Mouse (Mus musculus) forebrain, embryonic 14.5 days (tissue): Measurements from ENCODE around the gene Mpped2. TPM values are rescaled to one million over a fixed set of nuclear protein-coding genes. Genes with fewer than 3 reads are reported as not detected.

Experiments used
- ATAC-seq: fragments of 200-750 bp; cut with Nextera tagmentation; 2 replicates; pipeline ENCODE4 v1.8.0; 2017; ENCODE audit warnings: mild to moderate bottlenecking, moderate library complexity
- DNase-seq: peaks from one replicate; pipeline ENCODE4 v3.0.0-alpha.2; 2015; ENCODE audit warnings: low spot score
- H3K27ac ChIP-seq: fragments of 300-500 bp; sonication (generic); 2 replicates; pipeline ENCODE4 v1.5.1; 2014; ENCODE audit warnings: low read depth, mild to moderate bottlenecking, control low read depth, low read length, moderate library complexity
- H3K27me3 ChIP-seq: fragments of 300-500 bp; sonication (generic); replicated peaks from 2 replicates; pipeline ENCODE4 v1.6.1; 2014; ENCODE audit warnings: low read length, control low read depth, mixed read lengths; ENCODE audit not compliant: control insufficient read depth, insufficient read depth
- H3K36me3 ChIP-seq: fragments of 300-500 bp; sonication (generic); 2 replicates; pipeline ENCODE4 v1.6.1; 2014; ENCODE audit warnings: low read length, control low read depth; ENCODE audit not compliant: control insufficient read depth, insufficient read depth
- H3K4me1 ChIP-seq: fragments of 300-500 bp; sonication (generic); 2 replicates; pipeline ENCODE4 v1.6.1; 2014; ENCODE audit warnings: antibody characterized with exemption, low read length, control low read depth; ENCODE audit not compliant: control insufficient read depth, insufficient read depth
- H3K4me2 ChIP-seq: fragments of 300-500 bp; sonication (generic); 2 replicates; pipeline ENCODE4 v1.6.1; 2014; ENCODE audit warnings: mild to moderate bottlenecking, control low read depth, low read length
- H3K4me3 ChIP-seq: fragments of 300-500 bp; sonication (generic); 2 replicates; pipeline ENCODE4 v1.5.1; 2014; ENCODE audit warnings: low read depth, low read length, control low read depth
- H3K9ac ChIP-seq: fragments of 300-500 bp; sonication (generic); 2 replicates; pipeline ENCODE4 v1.6.1; 2014; ENCODE audit warnings: mild to moderate bottlenecking, low read length, control low read depth, moderate library complexity
- H3K9me3 ChIP-seq: fragments of 300-500 bp; sonication (generic); replicated peaks from 2 replicates; pipeline ENCODE4 v1.6.1; 2016; ENCODE audit warnings: low read length, control low read depth, mixed read lengths; ENCODE audit not compliant: control insufficient read depth
- WGBS: fragments of 180-500 bp; shearing (Covaris S2); extraction: QIAGEN DNeasy Blood & Tissue Kit; methylation state at CpG from one replicate; pipeline ENCODE4 v1.1.7; 2014; 5-methylcytosine and 5-hydroxymethylcytosine counted together
- polyA plus RNA-seq: library from polyadenylated mRNA; unstranded; fragments of >200 nt; fragmentation: Nextera tagmentation; extraction: Ambion mirVana; gene quantifications from 2 replicates; pipeline ENCODE4 v1.2.1, GENCODE M21; 2014

The Mpped2 gene
- polyA plus RNA-seq, 1 experiment from 2014 or later = 164 TPM

- H3K4me1 ChIP-seq = peaks cover 11% of the 10 kb centered on the region; the same call in 1 of the 2 replicates
- ATAC-seq (no peak), DNase-seq (peak; percentile 32)
- 59% methylated on average over 6 of the region's 6 CpGs for WGBS
- H3K4me3 ChIP-seq = no peak overlapping the region
- no peak overlapping the region for H3K27ac ChIP-seq
- H3K36me3 ChIP-seq = peaks cover 14% of the 10 kb centered on the region; the same call in 1 of the 2 replicates
- no peak overlapping the region for H3K4me2 ChIP-seq
- H3K9ac ChIP-seq = no peak overlapping the region
- no peaks in the 10 kb centered on the region for H3K9me3 ChIP-seq
- H3K27me3 ChIP-seq = no peaks in the 10 kb centered on the region
Measured at GRCm38 (mm10) chr2:106746211-106746610, 53.1 kb downstream of the Mpped2 start.

GRCm38 (mm10) chr2:106746905-106747304 is 53.8 kb downstream of the Mpped2 start:
- Histone ChIP-seq H3K9me3 (no peaks in the 10 kb centered on the region), H3K9ac (no peak overlapping the region), H3K4me1 (peaks cover 11% of the 10 kb centered on the region; the same call in 1 of the 2 replicates), H3K36me3 (peaks cover 14% of the 10 kb centered on the region; the same call in 1 of the 2 replicates), H3K27me3 (no peaks in the 10 kb centered on the region), H3K4me3 (no peak overlapping the region), H3K4me2 (no peak overlapping the region), H3K27ac (no peak overlapping the region)
- DNase-seq (no peak), ATAC-seq (no peak)
- 66% methylated on average over 4 of the region's 4 CpGs for WGBS

- no peak overlapping the region for H3K4me2 ChIP-seq
- no peaks in the 10 kb centered on the region for H3K9me3 ChIP-seq
- no peak overlapping the region for H3K4me3 ChIP-seq
- H3K27ac ChIP-seq = no peak overlapping the region
- peaks cover 11% of the 10 kb centered on the region; the same call in 1 of the 2 replicates for H3K4me1 ChIP-seq
- no peak for ATAC-seq
- no peak for DNase-seq
- no peaks in the 10 kb centered on the region for H3K27me3 ChIP-seq
- peaks cover 14% of the 10 kb centered on the region; the same call in 1 of the 2 replicates for H3K36me3 ChIP-seq
- 86% methylated on average over 4 of the region's 4 CpGs for WGBS
- H3K9ac ChIP-seq = no peak overlapping the region
Measured at GRCm38 (mm10) chr2:106747342-106747741, 54.3 kb downstream of the Mpped2 start.

- ATAC-seq = no peak
Measured at GRCm38 (mm10) chr2:106750878-106751277, 57.8 kb downstream of the Mpped2 start.

GRCm38 (mm10) chr2:106753703-106754102 is 60.6 kb downstream of the Mpped2 start:
- H3K27ac ChIP-seq = no peak overlapping the region
- H3K36me3 ChIP-seq = peaks cover 15% of the 10 kb centered on the region; the same call in 1 of the 2 replicates
- no peak for ATAC-seq
- H3K4me3 ChIP-seq = no peak overlapping the region
- WGBS = 80% methylated on average over 5 of the region's 5 CpGs
- H3K27me3 ChIP-seq = no peaks in the 10 kb centered on the region
- H3K9me3 ChIP-seq = no peaks in the 10 kb centered on the region
- H3K4me2 ChIP-seq = no peak overlapping the region
- 0 out of 2 replicates have a peak, but pooled peaks cover 3% of the 10 kb centered on the region for H3K4me1 ChIP-seq
- DNase-seq = no peak
- no peak overlapping the region for H3K9ac ChIP-seq

More at GRCm38 (mm10) chr2:106750878-106751277, 57.8 kb downstream of the Mpped2 start:
- Histone ChIP-seq H3K4me3 (no peak overlapping the region), H3K27ac (no peak overlapping the region), H3K9me3 (no peaks in the 10 kb centered on the region), H3K9ac (no peak overlapping the region), H3K27me3 (no peaks in the 10 kb centered on the region), H3K4me1 (no peaks in the 10 kb centered on the region; the same call in 1 of the 2 replicates), H3K4me2 (no peak overlapping the region), H3K36me3 (peaks cover 18% of the 10 kb centered on the region; the same call in 1 of the 2 replicates)
- WGBS = 45% methylated on average over 3 of the region's 3 CpGs
- DNase-seq = no peak

GRCm38 (mm10) chr2:106754696-106755095 is 61.6 kb downstream of the Mpped2 start:
- 0 out of 2 replicates have a peak, but pooled peaks cover 3% of the 10 kb centered on the region for H3K4me1 ChIP-seq

GRCm38 (mm10) chr2:106756354-106757103 is 63.5 kb downstream of the Mpped2 start:
- WGBS = 35% methylated on average over 13 of the region's 13 CpGs
- H3K27ac ChIP-seq = no peak overlapping the region
- H3K4me1 ChIP-seq = 0 out of 2 replicates have a peak, but pooled peaks cover 3% of the 10 kb centered on the region
- DNase-seq = no peak
- ATAC-seq = no peak
- peaks cover 11% of the 10 kb centered on the region; the same call in 1 of the 2 replicates for H3K36me3 ChIP-seq
- H3K9me3 ChIP-seq = no peaks in the 10 kb centered on the region
- H3K4me2 ChIP-seq = no peak overlapping the region
- no peak overlapping the region for H3K4me3 ChIP-seq
- no peaks in the 10 kb centered on the region for H3K27me3 ChIP-seq
- no peak overlapping the region for H3K9ac ChIP-seq

More at GRCm38 (mm10) chr2:106754696-106755095, 61.6 kb downstream of the Mpped2 start:
- no peak overlapping the region for H3K4me3 ChIP-seq
- 49% methylated on average over 5 of the region's 5 CpGs for WGBS
- H3K27me3 ChIP-seq = no peaks in the 10 kb centered on the region
- H3K27ac ChIP-seq = no peak overlapping the region
- no peak overlapping the region for H3K9ac ChIP-seq
- ATAC-seq (no peak), DNase-seq (no peak)
- H3K4me2 ChIP-seq = no peak overlapping the region
- no peaks in the 10 kb centered on the region for H3K9me3 ChIP-seq
- peaks cover 15% of the 10 kb centered on the region; the same call in 1 of the 2 replicates for H3K36me3 ChIP-seq

- DNase-seq (no peak), ATAC-seq (no peak)
- H3K27me3 ChIP-seq = no peaks in the 10 kb centered on the region
- no peak overlapping the region for H3K4me2 ChIP-seq
- H3K9me3 ChIP-seq = no peaks in the 10 kb centered on the region
- H3K36me3 ChIP-seq = 0 out of 2 replicates have a peak, but pooled peaks cover 3% of the 10 kb centered on the region
- 92% methylated on average over 8 of the region's 8 CpGs for WGBS
- no peak overlapping the region for H3K27ac ChIP-seq
- no peak overlapping the region for H3K4me3 ChIP-seq
- no peak overlapping the region for H3K9ac ChIP-seq
- no peaks in the 10 kb centered on the region for H3K4me1 ChIP-seq
Measured at GRCm38 (mm10) chr2:106762920-106763319, 69.9 kb downstream of the Mpped2 start.

GRCm38 (mm10) chr2:106769236-106769635 is 76.2 kb downstream of the Mpped2 start:
- Histone ChIP-seq H3K4me3 (no peak overlapping the region), H3K9me3 (no peaks in the 10 kb centered on the region), H3K27me3 (no peaks in the 10 kb centered on the region), H3K36me3 (peaks cover 8% of the 10 kb centered on the region; the same call in 1 of the 2 replicates), H3K27ac (no peak overlapping the region), H3K9ac (no peak overlapping the region), H3K4me1 (peaks cover 2% of the 10 kb centered on the region; the same call in 1 of the 2 replicates), H3K4me2 (no peak overlapping the region)
- DNase-seq = no peak
- ATAC-seq = no peak
- WGBS = 87% methylated on average over 12 of the region's 12 CpGs
